Mouse (Mus musculus) ES-E14 (cell line): ENCODE measurements around the gene Ift22. TPM values are rescaled to one million over a fixed set of nuclear protein-coding genes. Genes with fewer than 3 reads are reported as not detected.

Source experiments
- DNase-seq: peaks from one replicate; pipeline ENCODE4 v3.0.0-alpha.2; 2013; ENCODE audit warnings: low read depth, low spot score
- H3K27ac ChIP-seq: 2 replicates; pipeline ENCODE4 v1.5.1; 2012; ENCODE audit warnings: low read depth, mild to moderate bottlenecking, low read length, moderate library complexity, mixed read lengths; ENCODE audit not compliant: poor library complexity, insufficient read depth, severe bottlenecking
- H3K36me3 ChIP-seq: 2 replicates; pipeline ENCODE4 v1.6.1; 2012; ENCODE audit warnings: mild to moderate bottlenecking, low read length, moderate library complexity, mixed read lengths; ENCODE audit not compliant: control insufficient read depth, poor library complexity, insufficient read depth, severe bottlenecking
- H3K4me1 ChIP-seq, 2 experiments: fragments of 150-350 bp in 1 of 2; sonication (generic) in 1 of 2; 2 replicates each; pipeline ENCODE4 v1.6.1; 2012; ENCODE audit warnings: low read length in 2 of 2, mild to moderate bottlenecking in 1 of 2, mixed read lengths in 1 of 2; ENCODE audit not compliant: control insufficient read depth in 2 of 2, insufficient read depth in 2 of 2, poor library complexity in 1 of 2
- H3K4me3 ChIP-seq, 2 experiments: fragments of 150-350 bp in 1 of 2; sonication (generic) in 1 of 2; 2 replicates each; pipeline ENCODE4 v1.5.1; 2012; ENCODE audit warnings: low read length in 2 of 2, low read depth in 1 of 2, mild to moderate bottlenecking in 1 of 2, mixed read lengths in 1 of 2; ENCODE audit not compliant: insufficient read depth in 1 of 2, poor library complexity in 1 of 2, severe bottlenecking in 1 of 2
- H3K9ac ChIP-seq: 2 replicates; pipeline ENCODE4 v1.6.1; 2012; ENCODE audit warnings: low read depth, mild to moderate bottlenecking, low read length, mixed read lengths; ENCODE audit not compliant: poor library complexity, insufficient read depth, severe bottlenecking
- H3K9me3 ChIP-seq: fragments of 150-350 bp; sonication (generic); 2 replicates; pipeline ENCODE4 v1.6.1; 2012; ENCODE audit warnings: low read depth, mild to moderate bottlenecking, low read length; ENCODE audit not compliant: control insufficient read depth, insufficient read depth
- ZNF384 ChIP-seq: IDR thresholded peaks from 2 replicates; pipeline ENCODE4 v1.6.1; 2012; ENCODE audit warnings: low read depth, low read length, inconsistent platforms
- in situ Hi-C, 2 experiments: fragments of 600-800 bp; cut with MboI; formaldehyde crosslinking; loops; one replicate each; pipeline ENCODE4 v1.15.1; 2025; ENCODE audit warnings: low sequenced_read_pairs in 2 of 2, inconsistent platforms in 1 of 2; ENCODE audit not compliant: unreplicated experiment in 2 of 2
- total RNA-seq: library from RNA; depleted of rRNA; stranded (reverse); fragments of 300-350 nt; gene quantifications from 2 replicates; pipeline ENCODE4 v1.2.3, GENCODE M21; 2012; rRNA removed

The Ift22 gene
- total RNA-seq, 1 experiment: 18.3 TPM

GRCm38 (mm10) chr5:136962966-136963540 is 55.1 kb downstream of the Ift22 start:
- TF ChIP-seq ZNF384: no peak
- peak overlapping the region; percentile 83 to 94; a peak in 3 of 4 replicates for H3K4me3 ChIP-seq
- peaks cover 35% of the 10 kb centered on the region for H3K36me3 ChIP-seq
- no peak overlapping the region; the same call in 1 of the 2 replicates for H3K27ac ChIP-seq
- in situ Hi-C loops: no loop called here
- no peak for DNase-seq
- peaks cover 7 to 31% of the 10 kb centered on the region in 2 experiments; a peak in 3 of 4 replicates for H3K4me1 ChIP-seq
- H3K9me3 ChIP-seq: no peaks in the 10 kb centered on the region
- H3K9ac ChIP-seq: peak overlapping the region; percentile 86; the same call in 1 of the 2 replicates

Other genes starting within 250 kb of the Ift22 start
- not detected in 2 replicates for gene Myl10, start 215.0 kb upstream of the Ift22 start, total RNA-seq
- gene Col26a1, start 24.9 kb upstream of the Ift22 start, total RNA-seq: 2.9 and 5.8 TPM in 2 replicates
- gene Fis1, start 45.1 kb downstream of the Ift22 start, total RNA-seq: 106 and 114 TPM in 2 replicates
- 0.94 and 1.4 TPM in 2 replicates for gene Cldn15, start 58.5 kb downstream of the Ift22 start, total RNA-seq
- gene Plod3, start 78.9 kb downstream of the Ift22 start, total RNA-seq: 155 and 201 TPM in 2 replicates
- 41.2 and 46.0 TPM in 2 replicates for gene Znhit1, start 79.9 kb downstream of the Ift22 start, total RNA-seq
- 32.2 and 45.6 TPM in 2 replicates for gene Vgf, start 118.2 kb downstream of the Ift22 start, total RNA-seq
- 76.4 and 112 TPM in 2 replicates for gene Ap1s1, start 138.0 kb downstream of the Ift22 start, total RNA-seq
- 91.8 and 166 TPM in 2 replicates for gene Serpine1, start 164.1 kb downstream of the Ift22 start, total RNA-seq
- gene Trim56, start 208.1 kb downstream of the Ift22 start, total RNA-seq: 5.3 and 7.2 TPM in 2 replicates
- 3.1 and 3.4 TPM in 2 replicates for gene Muc3, start 241.2 kb downstream of the Ift22 start, total RNA-seq